8 mouse cellular contexts compared by ENCODE assay signal in genomic region chr17:87609538-87610200, GRCm38 (mm10). TPM values are rescaled to one million over a fixed set of nuclear protein-coding genes. Genes with fewer than 3 reads are reported as not detected.
DNase-seq lines count a peak whose midpoint lies in the region; ATAC-seq and TF ChIP-seq lines count a peak whose summit lies in the region.

No protein-coding gene starts in this region.

- peak overlapping the region; percentile 23 for H3K4me3 ChIP-seq in cerebellum, adult 2 months (replicated peaks; ENCODE audit: insufficient read depth, low read depth, low read length)
- H3K4me3 ChIP-seq in ES-E14 (ENCODE audit: insufficient read depth in 1 of 2, low read depth in 1 of 2, low read length in 2 of 2, poor library complexity in 1 of 2, severe bottlenecking in 1 of 2): peak overlapping the region; percentile 5 to 14; a peak in 3 of 4 replicates

- WGBS in cerebellum, adult 2 months: 37% methylated on average over 27 of the region's 27 CpGs

- no peak for ATAC-seq in CD4-positive, CD25-positive, alpha-beta regulatory T cell, adult 4 months
- no peak for ATAC-seq in megakaryocyte, adult 5-6 weeks (ENCODE audit: poor library complexity, severe bottlenecking)

- no peak overlapping the region for H3K27ac ChIP-seq in cerebellum, adult 2 months (ENCODE audit: insufficient read depth, low read length)
- H3K27ac ChIP-seq in ES-E14 (ENCODE audit: insufficient read depth, low read depth, low read length, poor library complexity, severe bottlenecking): no peak overlapping the region

- peak overlapping the region; percentile 49; the same call in 1 of the 2 replicates for H3K9ac ChIP-seq in ES-E14 (ENCODE audit: insufficient read depth, low read depth, low read length, poor library complexity, severe bottlenecking)

- no peaks in the 10 kb centered on the region for H3K27me3 ChIP-seq in cerebellum, adult 2 months (ENCODE audit: control insufficient read depth, insufficient read depth, low read length)

- H3K9me3 ChIP-seq in ES-E14 (ENCODE audit: control insufficient read depth, insufficient read depth, low read depth, low read length): no peaks in the 10 kb centered on the region

- DNase-seq in cerebellum, adult 2 months: peak in 1 of 2 experiments; percentile 36
- no peak for DNase-seq in cerebellum, postnatal 14 days
- no peak for DNase-seq in ES-E14 (ENCODE audit: low read depth, low spot score)
- DNase-seq in forelimb bud, embryonic 11.5 days (ENCODE audit: low read depth, low spot score): peak; percentile 33
- peak; percentile 46 to 55 for DNase-seq in kidney, postnatal 4 days
- DNase-seq in neural tube, embryonic 10.5 days (ENCODE audit: extremely low spot score, low spot score): peak; percentile 30

- in situ Hi-C loops in ES-E14 (cut with MboI; ENCODE audit: low sequenced_read_pairs in 2 of 2, unreplicated experiment in 2 of 2): no loop called here

- TF ChIP-seq CTCF in cerebellum, adult 2 months (IDR thresholded peaks at IDR 0.05; ENCODE audit: borderline replicate concordance, insufficient read depth, low read depth, low read length): no peak

- no peaks in the 10 kb centered on the region for H3K4me1 ChIP-seq in cerebellum, adult 2 months (ENCODE audit: control insufficient read depth, insufficient read depth, low read length)
- peaks cover 0 to 10% of the 10 kb centered on the region in 2 experiments; a peak in 1 of 4 replicates for H3K4me1 ChIP-seq in ES-E14 (ENCODE audit: control insufficient read depth in 2 of 2, insufficient read depth in 2 of 2, low read length in 2 of 2, poor library complexity in 1 of 2)

- TF ChIP-seq POLR2A in cerebellum, adult 2 months (IDR thresholded peaks at IDR 0.05; ENCODE audit: borderline replicate concordance, insufficient read depth, low read length): no peak

- H3K36me3 ChIP-seq in ES-E14 (ENCODE audit: control insufficient read depth, insufficient read depth, low read length, poor library complexity, severe bottlenecking): no peaks in the 10 kb centered on the region

TF ChIP-seq in ES-E14, 5 proteins besides CTCF, POLR2A, EP300 and RAD21:
- TF ChIP-seq MAFK (IDR thresholded peaks at IDR 0.05; ENCODE audit: insufficient read depth, low read depth, low read length): no peak
- no peak for TF ChIP-seq CHD2 (IDR thresholded peaks at IDR 0.05; ENCODE audit: low read depth, low read length)
- TF ChIP-seq HCFC1 (IDR thresholded peaks at IDR 0.05; ENCODE audit: borderline replicate concordance, insufficient read depth, low read length): no peak
- no peak for TF ChIP-seq ZNF384 (IDR thresholded peaks at IDR 0.05; ENCODE audit: low read depth, low read length)
- TF ChIP-seq ZC3H11A (IDR thresholded peaks at IDR 0.05; ENCODE audit: borderline replicate concordance, low read depth, low read length): no peak

RNA-seq across cellular contexts. Expression of gene Epcam, which starts 26.1 kb away (rescaled TPM):
- 0.13 and 0.32 TPM in 2 replicates for polyA plus RNA-seq in cerebellum, adult 2 months (2012; rRNA removed)
- total RNA-seq in ES-E14 (2012; rRNA removed): 170 and 405 TPM in 2 replicates
- 1 to 10 TPM; 1.5 to 3.6 TPM for polyA plus RNA-seq in CD4-positive, CD25-positive, alpha-beta regulatory T cell, adult 4 months (2017; shearing (Covaris generic))
- total RNA-seq in megakaryocyte, adult 5-6 weeks (2015): 0.50 TPM in 1 of 2 replicates, not detected in the other
- total RNA-seq in megakaryocyte, adult 5-6 weeks (2017): 1.1 TPM in 1 of 2 replicates, not detected in the other

Comparison
In these comparisons a context has a peak if more than half of its experiments do, and no peak if none do; other contexts are left out.
1. DNase-seq: peak in forelimb bud, embryonic 11.5 days (single experiment), kidney, postnatal 4 days (2 of 2) and neural tube, embryonic 10.5 days (single experiment); none in cerebellum, postnatal 14 days (0 of 2) and ES-E14 (single experiment).
2. RNA of gene Epcam, which starts 26.1 kb away (total RNA-seq): 170 to 405 TPM in ES-E14; 0.50 to 1.1 TPM in megakaryocyte, adult 5-6 weeks; every median in the first group is over 10 times any median in the second.